Mouse (Mus musculus) B cell, adult 62 days (primary cell): ENCODE results near the gene Spint3. TPM values are rescaled to one million over a fixed set of nuclear protein-coding genes. Genes with fewer than 3 reads are reported as not detected.

Source experiments
- total RNA-seq: library from RNA; stranded (reverse); gene quantifications from 4 replicates; pipeline ENCODE4 v1.2.4, GENCODE M21; 2023

Gene Spint3
- total RNA-seq: not detected in 4 replicates

GRCm38 (mm10) chr2:164573359-164573758 lies at the start of gene Spint3:
Spint3 (minus strand) TSS chr2:164573459.

GRCm38 (mm10) chr2:164613471-164613870 lies 40.2 kb upstream of the Spint3 start, which contains the start of the genes Wfdc6b and Wfdc8:
Wfdc6b (plus strand) TSS chr2:164613522.
Wfdc8 (minus strand) TSS chr2:164613626.

GRCm38 (mm10) chr2:164593494-164593893 lies 20.2 kb upstream of the Spint3 start, which contains the start of gene Eppin:
Eppin (minus strand) TSS chr2:164593594.

GRCm38 (mm10) chr2:164585025-164585725 lies 11.9 kb upstream of the Spint3 start, which contains the start of gene Wfdc6a:
Wfdc6a (minus strand) TSS chr2:164585447.

GRCm38 (mm10) chr2:164562391-164563188 lies 10.7 kb downstream of the Spint3 start, which contains the start of gene Wfdc2:
Wfdc2 (plus strand) TSS chr2:164562413.

Other genes starting within 250 kb of the Spint3 start
- not detected in 4 replicates for gene Svs5, start 240.7 kb downstream of the Spint3 start, total RNA-seq
- 4.5 to 7.4 TPM (median 7.1 TPM) in 4 replicates for gene Slpi, start 184.4 kb downstream of the Spint3 start, total RNA-seq
- gene Rbpjl, start 170.3 kb downstream of the Spint3 start, total RNA-seq: 0.54 to 0.64 TPM (median 0.60 TPM) in 3 of 4 replicates, not detected in the other
- gene Matn4, start 168.3 kb downstream of the Spint3 start, total RNA-seq: 0.18 to 0.46 TPM (median 0.39 TPM) in 4 replicates
- 166 to 182 TPM (median 177 TPM) in 4 replicates for gene Sdc4, start 129.6 kb downstream of the Spint3 start, total RNA-seq
- gene Sys1, start 116.5 kb downstream of the Spint3 start, total RNA-seq: 54.0 to 63.8 TPM (median 57.4 TPM) in 4 replicates
- 1.6 to 4.9 TPM in 2 of 4 replicates, not detected in the others for gene Gm20458, start 112.5 kb downstream of the Spint3 start, total RNA-seq
- gene Trp53tg5, start 99.7 kb downstream of the Spint3 start, total RNA-seq: not detected in 4 replicates
- gene Dbndd2, start 87.4 kb downstream of the Spint3 start, total RNA-seq: 2.6 to 8.5 TPM (median 4.7 TPM) in 4 replicates
- 66.6 to 71.3 TPM (median 70.8 TPM) in 4 replicates for gene Pigt, start 75.9 kb downstream of the Spint3 start, total RNA-seq
- not detected in 4 replicates for gene Wfdc2, start 11.0 kb downstream of the Spint3 start, total RNA-seq
- gene Wfdc6a, start 12.0 kb upstream of the Spint3 start, total RNA-seq: not detected in 4 replicates
- not detected in 4 replicates for gene Eppin, start 20.1 kb upstream of the Spint3 start, total RNA-seq
- gene Wfdc6b, start 40.1 kb upstream of the Spint3 start, total RNA-seq: not detected in 4 replicates
- not detected in 4 replicates for gene Wfdc8, start 40.2 kb upstream of the Spint3 start, total RNA-seq
- not detected in 4 replicates for gene Wfdc16, start 65.3 kb upstream of the Spint3 start, total RNA-seq
- 1.5 TPM in 1 of 4 replicates, not detected in the others for gene Wfdc10, start 82.6 kb upstream of the Spint3 start, total RNA-seq
- gene Wfdc9, start 83.1 kb upstream of the Spint3 start, total RNA-seq: not detected in 4 replicates
- gene Wfdc11, start 100.6 kb upstream of the Spint3 start, total RNA-seq: not detected in 4 replicates
- not detected in 4 replicates for gene Wfdc13, start 111.6 kb upstream of the Spint3 start, total RNA-seq
- not detected in 4 replicates for gene Spint4, start 125.0 kb upstream of the Spint3 start, total RNA-seq
- not detected in 4 replicates for gene Spint5, start 141.8 kb upstream of the Spint3 start, total RNA-seq
- gene Wfdc3, start 172.5 kb upstream of the Spint3 start, total RNA-seq: not detected in 4 replicates
- gene Dnttip1, start 172.5 kb upstream of the Spint3 start, total RNA-seq: 38.4 to 45.2 TPM (median 42.9 TPM) in 4 replicates
- gene Ube2c, start 196.4 kb upstream of the Spint3 start, total RNA-seq: 1.7 to 4.0 TPM (median 2.7 TPM) in 4 replicates
- gene Tnnc2, start 206.5 kb upstream of the Spint3 start, total RNA-seq: not detected in 4 replicates
- 0.46 to 0.97 TPM (median 0.70 TPM) in 4 replicates for gene Snx21, start 212.4 kb upstream of the Spint3 start, total RNA-seq
- 53.7 to 69.6 TPM (median 60.6 TPM) in 4 replicates for gene Acot8, start 231.4 kb upstream of the Spint3 start, total RNA-seq
- 3.2 to 4.0 TPM (median 3.6 TPM) in 4 replicates for gene Zswim3, start 231.6 kb upstream of the Spint3 start, total RNA-seq
- 8.4 to 9.0 TPM (median 8.5 TPM) in 4 replicates for gene Zswim1, start 249.2 kb upstream of the Spint3 start, total RNA-seq